ENCODE assay signal across 13 mouse cellular contexts in genomic region chr6:30276375-30276774, GRCm38 (mm10). TPM values are rescaled to one million over a fixed set of nuclear protein-coding genes. Genes with fewer than 3 reads are reported as not detected.
DNase-seq lines count a peak whose midpoint lies in the region; ATAC-seq lines count a peak whose summit lies in the region.
"Had no signal": no experiment of that assay in that cellular context is flagged by ENCODE, and none has a peak within 500 bp of the region (broad histone marks: within the 10 kb centered on the region; RNA-seq: fewer than 3 reads in every experiment).

No protein-coding gene starts in this region.

- WGBS in heart, embryonic 15.5 days, result 42% methylated on average over 3 of the region's 3 CpGs

- no peak overlapping the region for H3K4me3 ChIP-seq in heart, embryonic 15.5 days
- H3K4me3 ChIP-seq: embryonic facial prominence, embryonic 10.5 days; hindbrain, embryonic 15.5 days; liver, embryonic 15.5 days had no signal

- peaks cover 17% of the 10 kb centered on the region for H3K36me3 ChIP-seq in heart, embryonic 15.5 days

- H3K4me2 ChIP-seq in heart, embryonic 15.5 days, result no peak overlapping the region
- H3K4me2 ChIP-seq: hindbrain, embryonic 15.5 days had no signal

- H3K9me3 ChIP-seq in heart, embryonic 15.5 days (replicated peaks), result no peaks in the 10 kb centered on the region
- H3K9me3 ChIP-seq: embryonic facial prominence, embryonic 10.5 days; hindbrain, embryonic 15.5 days; liver, embryonic 15.5 days had no signal

- no peak overlapping the region for H3K9ac ChIP-seq in heart, embryonic 15.5 days
- H3K9ac ChIP-seq: hindbrain, embryonic 15.5 days; liver, embryonic 15.5 days had no signal

- peak overlapping the region; percentile 43; the same call in 1 of the 2 replicates for H3K27ac ChIP-seq in heart, embryonic 15.5 days
- H3K27ac ChIP-seq: embryonic facial prominence, embryonic 10.5 days; hindbrain, embryonic 15.5 days had no signal

- no peak for ATAC-seq in heart, embryonic 15.5 days (replicated peaks; ENCODE audit: insufficient number of reproducible peaks, insufficient read depth, low FRiP score, low read depth)
- ATAC-seq in frontal cortex, adult (ENCODE audit: low TSS enrichment), result no peak

- no peak for DNase-seq in heart, postnatal 25 days (ENCODE audit: low spot score)
- DNase-seq in left cerebral cortex, postnatal 4 days, result peak; percentile 17
- no peak for DNase-seq in left cerebral cortex, adult 11 months (ENCODE audit: low spot score)
- DNase-seq in urinary bladder, postnatal 14 days (ENCODE audit: low spot score), result peak; percentile 16
- DNase-seq in urinary bladder, adult 18-20 months (ENCODE audit: low spot score in 2 of 2), result no peak
- DNase-seq in layer of hippocampus, postnatal 36 days, result no peak
- DNase-seq: kidney, adult 2 months; right cerebral cortex, postnatal 25 days had no signal

- intact Hi-C loops in heart, postnatal 25 days (cut with DNase I), result no loop called here
- intact Hi-C loops in left cerebral cortex, postnatal 4 days (cut with DNase I), result no loop called here

- H3K27me3 ChIP-seq in heart, embryonic 15.5 days, result no peaks in the 10 kb centered on the region
- H3K27me3 ChIP-seq: hindbrain, embryonic 15.5 days; liver, embryonic 15.5 days had no signal

- H3K4me1 ChIP-seq in heart, embryonic 15.5 days (replicated peaks), result peaks cover 43% of the 10 kb centered on the region

RNA-seq across cellular contexts. Expression of gene Ube2h, which starts 28.0 kb away (rescaled TPM):
- polyA plus RNA-seq in heart, embryonic 15.5 days (2015; fragmentation: Nextera tagmentation; extraction: Ambion mirVana), result 40.9 and 46.3 TPM in 2 replicates
- total RNA-seq in heart, postnatal 25 days (2021), result 10 to 100 TPM; 64.4 to 80.8 TPM
- total RNA-seq in left cerebral cortex, postnatal 4 days (2021), result 10 to 100 TPM; 80.7 to 86.4 TPM
- 10 to 100 TPM; 88.1 to 93.9 TPM for total RNA-seq in layer of hippocampus, postnatal 36 days (2021)

Comparison
In these comparisons a context has a peak if more than half of its experiments do, and no peak if none do; other contexts are left out.
1. DNase-seq: peak in left cerebral cortex, postnatal 4 days (single experiment) and urinary bladder, postnatal 14 days (single experiment); none in heart, postnatal 25 days (single experiment), left cerebral cortex, adult 11 months (single experiment), urinary bladder, adult 18-20 months (0 of 2) and layer of hippocampus, postnatal 36 days (0 of 2).